Mouse (Mus musculus): ENCODE results near the gene Col9a3.

The Col9a3 gene

DNA sequence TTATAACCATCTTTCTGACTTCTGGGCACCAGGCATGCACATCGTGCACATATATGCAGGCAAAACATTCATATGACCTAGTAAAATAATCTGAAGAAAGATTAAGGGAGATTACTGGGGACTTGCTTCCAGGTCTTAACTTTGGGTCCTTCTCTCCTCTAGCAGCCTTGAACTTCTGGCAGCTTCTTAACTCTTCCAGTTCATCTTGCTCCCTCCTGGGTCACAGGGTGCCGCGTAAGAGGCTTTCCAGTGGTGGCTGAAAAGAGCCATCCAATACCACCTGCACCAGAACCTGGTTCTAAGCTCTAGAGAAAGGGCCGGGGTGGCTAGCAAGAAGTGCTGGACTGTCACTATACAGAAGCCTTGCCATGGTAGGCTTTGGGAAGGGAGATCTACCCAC is at the start of gene Col9a3:
Col9a3 (plus strand) TSS at position 301 of the 400 bp plus-strand sequence.
- DNase-seq (ENCODE audit: low spot score), result no peak

DNA sequence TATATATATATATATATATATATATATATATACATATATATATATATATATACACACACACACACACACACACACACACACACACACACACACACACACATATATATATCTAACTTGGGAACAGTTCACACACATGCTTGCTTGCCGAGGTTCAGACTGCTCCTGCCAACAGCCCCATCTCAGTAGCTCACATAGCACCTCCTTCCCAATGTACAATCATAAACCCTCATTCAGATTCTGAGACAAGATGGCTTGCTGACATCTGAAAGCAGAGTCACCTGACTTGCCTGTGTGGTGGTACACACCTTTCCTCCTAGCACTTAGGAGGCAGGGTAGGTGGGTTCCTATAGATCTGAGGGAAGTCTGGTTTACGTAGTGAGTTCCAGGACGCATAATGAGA is 45.2 kb upstream of the Col9a3 start:
- DNase-seq (ENCODE audit: low spot score), result no peak

DNA sequence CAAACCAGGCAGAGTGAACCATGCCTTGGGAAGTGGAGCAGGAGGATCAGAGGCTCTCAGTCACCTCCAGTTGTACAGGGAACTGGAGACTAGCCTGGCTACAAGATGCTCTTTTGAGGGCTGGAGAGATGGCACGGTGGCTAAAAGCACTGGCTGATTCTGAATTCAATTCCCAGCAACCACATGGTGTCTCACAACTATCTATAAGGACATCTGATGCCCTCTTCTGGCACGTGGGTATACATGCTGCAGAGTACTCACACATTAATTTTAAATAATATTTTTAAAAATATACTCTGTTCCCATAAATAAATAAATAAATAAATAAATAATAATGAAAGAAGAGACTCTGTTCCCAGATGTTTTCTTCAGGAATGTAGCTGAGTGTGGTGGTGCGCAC is 42.4 kb upstream of the Col9a3 start:
- no peak for DNase-seq (ENCODE audit: low spot score)

DNA sequence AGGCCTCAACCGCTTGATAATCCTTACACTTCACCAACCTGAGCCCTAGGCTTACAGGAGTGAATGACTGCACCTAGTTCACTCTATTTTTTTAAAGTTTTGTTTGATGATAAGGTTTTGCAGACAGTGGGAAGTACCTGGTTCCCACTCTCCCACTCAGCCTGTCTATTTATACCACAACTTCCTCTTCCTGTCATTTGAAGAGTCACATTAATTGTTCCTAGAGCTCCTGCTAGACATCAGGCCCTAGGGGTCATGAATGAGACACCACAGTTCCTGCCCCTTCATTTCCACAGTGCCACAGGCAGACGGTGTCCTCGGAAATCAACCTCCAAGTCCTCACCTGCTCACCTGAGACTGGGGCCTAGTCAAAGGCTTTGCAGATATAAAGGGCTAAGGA is 41.1 kb upstream of the Col9a3 start:
- DNase-seq (ENCODE audit: low spot score), result no peak

DNA sequence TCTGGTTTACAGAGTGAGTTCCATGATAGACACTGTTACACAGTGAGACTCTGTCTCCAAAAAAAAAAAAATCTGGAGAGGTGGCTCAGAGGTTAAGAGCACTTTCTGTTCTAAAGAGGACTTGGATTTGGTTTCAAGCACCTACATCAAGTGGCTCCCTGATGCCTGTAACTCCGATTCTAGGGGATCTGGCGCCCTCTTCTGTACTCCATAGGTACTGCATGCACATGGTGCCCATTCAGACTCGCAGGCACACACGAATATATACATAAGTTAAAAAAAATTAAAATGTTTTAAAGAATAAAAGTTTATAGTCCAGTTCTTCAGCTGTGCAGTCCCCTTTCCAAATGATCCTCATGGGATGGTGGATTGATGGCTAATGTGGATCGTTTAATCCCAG is 37.3 kb upstream of the Col9a3 start:
- DNase-seq (ENCODE audit: low spot score), result no peak

DNA sequence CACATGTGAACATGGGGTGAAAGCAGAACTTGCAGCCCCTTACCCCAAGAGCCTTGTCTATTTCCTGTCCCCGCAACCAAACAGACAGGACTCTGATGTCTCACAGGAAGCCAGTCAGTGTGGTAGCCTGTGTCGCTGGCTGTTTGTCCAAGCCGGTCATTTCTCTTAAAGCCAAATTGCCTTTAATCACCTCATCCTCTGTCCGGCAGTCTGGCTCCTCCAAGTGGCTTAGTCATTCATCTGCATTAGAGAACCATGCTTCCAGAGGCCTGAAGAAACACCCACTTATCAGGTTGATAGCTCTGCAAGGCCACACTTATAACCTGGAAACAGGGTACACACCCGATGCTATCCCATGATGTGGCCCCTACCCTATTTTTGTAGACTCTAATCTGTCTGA is 35.4 kb upstream of the Col9a3 start:
- no peak for DNase-seq (ENCODE audit: low spot score)

DNA sequence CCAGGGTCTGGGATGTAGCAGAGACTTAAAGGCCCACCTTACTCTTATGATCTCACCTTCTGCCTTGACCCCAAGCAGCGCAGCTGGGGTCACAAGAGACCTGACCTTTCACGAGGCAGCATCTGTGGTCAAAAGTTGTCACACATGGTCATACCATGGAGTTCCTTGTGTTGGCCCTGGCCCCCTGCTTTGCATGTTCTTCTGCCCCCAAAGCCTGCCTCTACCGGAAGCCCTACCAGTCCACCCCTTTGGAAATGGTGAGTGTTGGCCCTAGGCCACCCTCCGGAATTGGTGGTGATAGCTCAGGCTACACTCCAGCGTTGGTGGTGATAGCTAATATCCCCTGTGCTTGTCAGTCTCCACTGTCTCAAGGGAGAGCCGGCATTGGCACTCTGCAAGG is 34.3 kb upstream of the Col9a3 start:
- no peak for DNase-seq (ENCODE audit: low spot score)

DNA sequence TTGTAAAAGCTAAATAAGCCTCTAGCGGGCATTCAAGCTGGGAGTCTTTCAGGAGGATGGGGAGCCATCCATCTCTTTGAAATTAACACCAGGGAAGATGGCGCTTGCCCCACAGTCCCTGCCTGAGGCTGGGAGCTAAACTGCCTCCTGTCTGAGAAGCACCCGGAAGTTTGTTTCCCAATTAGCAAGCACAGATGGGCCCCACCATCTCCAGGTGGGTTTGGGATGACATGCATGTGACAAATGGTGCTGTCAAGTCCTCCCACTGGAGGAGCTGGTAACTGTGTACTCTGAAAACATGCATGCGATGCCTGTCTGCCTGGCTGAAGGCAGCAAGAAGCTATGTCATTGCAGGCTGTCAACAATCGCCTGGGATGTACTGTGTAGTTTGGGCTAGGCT is 33.7 kb upstream of the Col9a3 start:
- DNase-seq (ENCODE audit: low spot score), result no peak

DNA sequence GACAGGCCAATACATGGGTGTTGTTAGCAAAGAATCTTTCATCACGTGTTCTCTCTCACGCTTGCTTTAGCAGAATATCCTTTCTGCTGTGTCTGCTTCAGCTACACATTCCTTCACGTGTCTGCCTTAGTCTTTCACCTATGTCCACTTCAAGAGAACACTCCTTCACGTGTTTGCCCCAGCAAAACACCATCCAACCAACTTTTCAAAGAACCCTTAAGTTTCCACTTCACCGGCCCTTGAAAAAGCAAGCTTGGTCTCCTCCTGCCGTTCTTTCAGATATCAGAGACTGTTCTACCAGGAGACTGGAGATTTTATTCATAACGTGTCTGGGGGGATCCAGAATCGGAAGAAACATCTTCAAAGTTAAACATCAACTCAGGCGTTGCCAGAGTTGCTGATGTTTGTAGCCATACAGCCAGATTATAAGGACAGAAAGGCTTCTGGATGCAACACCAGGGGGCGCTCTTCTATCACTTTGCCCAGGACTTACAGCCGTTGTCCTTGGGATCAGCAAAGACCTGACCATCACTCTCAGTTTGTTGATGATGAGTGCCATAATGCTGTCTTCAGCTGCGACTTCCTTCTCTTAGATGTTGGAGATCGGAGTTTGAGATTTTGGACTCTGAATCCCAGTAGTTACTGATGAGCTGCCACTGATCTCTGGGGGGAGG is 31.2 kb upstream of the Col9a3 start:
- DNase-seq (ENCODE audit: low spot score), result peak; percentile 47

DNA sequence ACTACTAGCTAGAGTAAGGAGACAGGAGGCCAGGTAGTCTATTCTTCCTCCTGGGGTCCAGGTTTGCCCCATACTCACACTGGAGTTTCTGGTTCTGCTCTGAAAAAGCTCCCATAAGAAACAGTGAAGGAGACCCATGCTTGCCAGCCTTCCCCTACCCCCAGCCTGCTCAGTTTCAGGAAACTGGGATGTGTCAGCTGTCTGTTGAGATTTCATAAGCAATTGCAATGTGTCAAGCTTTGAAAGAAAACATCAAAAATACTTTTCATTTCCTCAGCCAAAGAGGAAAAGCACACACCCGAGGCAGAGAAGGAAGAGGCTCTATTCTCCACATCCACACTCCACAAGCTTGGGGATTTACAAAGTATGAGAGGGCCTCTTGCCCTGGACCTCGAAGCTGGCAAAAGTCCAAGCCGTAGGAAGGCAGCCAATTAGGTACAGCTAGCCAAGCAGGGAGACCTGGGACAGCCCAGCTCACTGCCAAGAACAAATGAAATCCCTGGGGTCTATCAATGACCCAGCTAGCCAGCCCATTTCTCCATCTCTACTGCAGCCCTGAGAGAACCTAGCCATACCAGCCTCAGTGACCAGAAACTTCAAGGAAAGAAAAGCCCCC is 28.5 kb upstream of the Col9a3 start:
- DNase-seq (ENCODE audit: low spot score), result peak; percentile 55

DNA sequence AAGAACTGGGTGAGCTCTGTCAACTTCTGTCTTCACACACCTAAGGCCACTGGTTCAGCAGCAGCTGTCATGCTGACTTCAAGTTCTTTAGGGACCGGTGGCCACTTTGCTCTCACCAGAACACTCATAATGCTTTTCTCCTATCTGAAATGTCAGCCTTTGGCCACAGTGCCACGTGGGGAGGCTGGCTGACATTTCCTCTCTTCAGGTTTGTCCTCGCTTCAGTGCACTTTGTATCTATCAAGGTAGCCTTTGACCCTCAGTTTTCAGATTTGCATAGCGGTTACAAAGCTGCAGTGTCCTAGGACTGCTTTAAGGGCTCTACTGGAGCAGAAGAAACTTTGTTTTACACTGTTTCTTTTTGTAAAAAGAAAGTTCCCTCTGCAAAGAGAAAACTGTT is 21.1 kb upstream of the Col9a3 start:
- DNase-seq (ENCODE audit: low spot score), result no peak

DNA sequence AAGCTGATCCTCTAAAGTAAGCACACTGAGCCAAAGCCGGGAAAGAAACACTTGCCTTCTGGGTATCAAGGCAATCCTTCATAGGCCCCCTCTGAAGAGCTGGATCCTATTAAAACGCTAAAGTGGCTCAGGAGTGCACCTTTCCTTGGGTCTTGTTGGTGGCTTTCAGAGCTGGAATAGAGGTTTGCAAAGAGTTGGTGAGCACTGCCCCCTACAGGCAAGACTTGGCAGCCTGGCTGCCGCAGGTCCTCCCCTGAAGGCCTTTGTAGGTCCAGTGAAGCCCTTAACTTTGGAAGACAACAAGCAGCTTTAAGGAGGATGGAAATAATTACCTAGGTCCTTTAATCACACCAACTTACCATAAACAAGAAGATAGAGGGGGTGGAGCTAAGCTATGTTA is 18.9 kb upstream of the Col9a3 start:
- peak; percentile 64 for DNase-seq (ENCODE audit: low spot score)

DNA sequence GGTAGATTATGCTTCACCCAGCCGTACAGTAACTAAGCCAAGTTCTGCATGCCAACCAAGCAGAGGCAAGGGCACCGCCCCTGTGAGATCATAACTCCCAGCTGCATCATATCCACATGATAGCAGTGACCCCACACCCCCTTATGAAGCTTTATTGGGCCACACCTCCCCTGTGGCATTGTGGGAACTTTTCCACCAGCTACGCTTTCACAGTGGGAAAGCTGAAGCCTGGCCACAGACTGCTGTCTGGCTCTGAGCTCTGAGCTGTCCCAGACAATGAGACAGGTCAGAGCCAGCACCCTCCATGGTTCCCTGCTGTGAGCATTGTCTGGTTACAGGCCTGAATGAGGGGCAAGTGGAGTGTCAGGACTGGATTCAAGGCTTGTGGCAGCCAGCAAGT is 16.6 kb upstream of the Col9a3 start, which contains the start of gene Mrgbp:
Mrgbp (plus strand) TSS at position 303 of the 400 bp plus-strand sequence.
- peak; percentile 28 for DNase-seq (ENCODE audit: low spot score)

DNA sequence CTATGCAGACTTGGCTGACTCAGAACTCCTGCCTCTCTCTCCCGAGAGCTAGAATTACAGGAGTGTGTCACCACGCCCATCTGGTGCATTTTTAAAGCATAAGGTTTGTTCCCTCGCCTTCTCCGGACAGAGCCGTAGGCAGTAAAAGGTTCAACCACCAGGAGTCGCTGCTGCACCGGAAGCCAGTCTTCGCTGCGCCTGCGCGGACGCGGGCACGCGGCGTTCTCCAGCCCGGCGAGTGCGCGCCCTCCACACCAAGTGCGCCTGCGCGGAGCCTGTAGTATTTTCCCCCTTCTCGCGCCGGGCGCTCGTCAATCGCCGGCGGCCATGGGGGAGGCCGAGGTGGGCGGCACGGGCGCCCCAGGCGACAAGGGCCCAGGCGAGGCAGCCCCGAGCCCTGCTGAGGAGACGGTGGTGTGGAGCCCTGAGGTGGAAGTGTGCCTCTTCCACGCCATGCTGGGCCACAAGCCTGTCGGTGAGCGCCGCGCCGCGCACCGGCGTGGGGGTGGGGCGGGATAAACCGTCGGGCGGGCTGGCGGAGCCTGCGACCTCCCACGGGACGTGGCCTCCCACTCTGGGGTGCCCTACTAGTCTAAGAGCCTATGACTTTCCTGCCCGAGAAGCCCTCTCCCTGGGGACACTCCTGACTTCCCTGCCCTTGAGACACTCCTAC is 15.0 kb upstream of the Col9a3 start:
- peak; percentile 97 for DNase-seq (ENCODE audit: low spot score)

DNA sequence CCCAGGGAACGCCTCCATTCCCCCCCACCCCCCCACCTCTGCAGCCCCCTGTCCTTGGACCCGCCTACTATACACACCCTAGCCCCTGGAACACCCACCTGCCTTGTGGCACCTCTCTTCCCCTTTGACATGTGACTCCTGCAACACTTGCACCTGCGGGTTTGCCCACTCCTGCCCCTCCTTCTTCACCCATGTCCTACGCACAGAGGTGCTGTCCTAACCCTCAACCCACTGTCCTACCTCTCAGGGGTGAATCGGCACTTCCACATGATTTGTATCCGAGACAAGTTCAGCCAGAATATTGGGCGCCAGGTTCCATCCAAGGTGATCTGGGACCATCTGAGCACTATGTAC is 14.5 kb upstream of the Col9a3 start:
- no peak for DNase-seq (ENCODE audit: low spot score)

DNA sequence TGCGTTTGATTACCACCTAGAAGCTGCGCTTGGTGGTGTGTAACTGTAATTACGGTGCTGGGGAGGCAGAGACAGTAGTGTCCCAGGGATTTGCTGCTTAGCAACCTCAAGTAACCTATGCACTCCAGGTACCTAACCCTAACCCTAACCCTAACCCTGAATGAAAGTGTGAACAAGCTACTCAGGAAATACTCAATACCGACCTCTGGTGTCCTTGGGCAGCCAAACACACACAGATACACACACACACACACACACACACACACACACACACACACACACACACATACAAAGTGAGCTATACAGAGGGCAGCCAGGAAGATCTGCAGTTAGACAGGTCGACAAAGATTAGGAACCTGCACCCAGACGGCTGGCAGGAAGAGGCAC is 8.9 kb upstream of the Col9a3 start:
- no peak for DNase-seq (ENCODE audit: low spot score)

DNA sequence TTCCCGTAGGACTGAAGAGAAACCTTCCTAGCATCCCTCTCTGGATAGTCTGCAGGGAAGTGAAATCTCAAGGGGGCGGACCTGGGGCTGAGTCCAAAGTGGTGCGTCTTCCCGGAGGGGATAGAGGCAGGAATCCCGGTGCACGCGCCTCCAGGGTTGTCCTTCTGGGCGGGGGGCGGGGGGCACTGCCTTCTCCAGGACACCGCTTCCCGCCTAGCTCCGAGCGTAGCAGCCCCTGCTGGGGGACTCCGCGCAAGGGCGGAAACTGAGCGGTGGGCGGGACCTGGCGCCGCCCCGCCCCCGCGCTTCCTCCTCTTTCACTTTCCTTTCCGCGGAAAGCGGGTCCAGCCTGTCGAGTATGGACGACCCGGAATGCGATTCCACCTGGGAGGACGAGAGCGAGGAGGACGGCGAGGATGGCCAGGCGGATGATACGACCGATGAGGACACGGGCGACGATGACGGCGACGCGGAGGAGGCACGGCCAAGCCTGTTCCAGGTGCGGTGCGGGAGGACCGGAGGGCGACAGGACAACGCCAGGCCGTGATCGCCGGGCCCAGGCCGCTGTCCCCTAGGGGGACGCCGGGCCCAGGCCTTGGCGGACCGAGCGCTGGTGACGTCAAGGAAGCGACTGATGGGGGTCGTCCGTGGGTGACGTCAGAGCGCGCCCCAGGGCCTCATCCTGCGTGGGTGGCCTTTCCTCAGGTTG is 8.3 kb upstream of the Col9a3 start, which contains the start of gene Ogfr:
Ogfr (plus strand) TSS at position 123 of the 709 bp plus-strand sequence.
- peak; percentile 80 for DNase-seq (ENCODE audit: low spot score)

DNA sequence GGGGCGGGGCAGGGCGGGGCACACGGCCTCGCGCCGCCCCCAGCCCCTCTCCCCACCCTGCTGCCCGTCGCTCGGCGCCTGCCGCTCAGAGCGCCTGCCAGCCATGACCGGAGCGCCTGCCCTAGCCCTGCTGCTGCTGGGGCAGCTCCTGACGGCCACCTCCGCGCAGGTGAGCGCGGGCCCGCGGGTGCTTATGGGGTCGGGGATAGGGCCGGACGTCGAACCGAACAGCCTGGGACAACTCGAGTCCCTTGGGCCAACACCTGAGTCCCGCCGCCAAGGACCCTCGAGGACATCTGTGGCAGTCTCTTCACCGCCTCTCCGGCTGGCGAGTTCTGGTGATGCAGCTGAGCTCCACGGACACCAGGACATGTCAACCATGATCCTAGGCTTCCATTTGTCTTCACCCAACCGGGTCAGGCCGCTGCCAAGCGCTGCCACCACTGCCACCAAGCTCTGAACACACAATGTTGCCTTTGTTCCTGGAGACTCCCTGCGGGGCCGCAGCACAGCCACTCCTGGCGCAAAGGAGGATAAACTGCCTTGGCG is 641 bp downstream of the Col9a3 start:
- no peak for DNase-seq (ENCODE audit: low spot score)

DNA sequence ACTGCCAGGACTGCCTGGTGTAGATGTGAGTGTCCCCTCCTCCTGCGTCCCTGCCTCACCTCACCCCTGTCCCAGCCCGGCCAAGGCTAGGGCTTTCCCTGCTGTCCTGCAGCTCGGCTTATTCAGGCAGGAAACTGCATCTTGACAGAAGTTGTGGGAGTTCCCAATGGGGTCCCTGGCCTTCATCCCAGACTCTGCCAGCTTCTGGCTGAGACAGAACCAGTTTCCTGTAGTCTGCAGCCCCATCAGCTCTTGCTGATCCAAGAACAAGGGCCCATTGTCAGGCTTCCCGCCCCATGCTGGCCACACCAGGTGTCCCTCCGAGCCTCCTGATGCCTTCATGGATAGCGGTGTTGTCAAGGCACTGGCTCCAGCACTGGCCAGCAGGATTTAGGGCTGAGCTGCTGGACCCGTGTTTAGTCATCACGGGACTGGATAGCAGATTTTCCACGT is 3.0 kb downstream of the Col9a3 start:
- no peak for DNase-seq (ENCODE audit: low spot score)

DNA sequence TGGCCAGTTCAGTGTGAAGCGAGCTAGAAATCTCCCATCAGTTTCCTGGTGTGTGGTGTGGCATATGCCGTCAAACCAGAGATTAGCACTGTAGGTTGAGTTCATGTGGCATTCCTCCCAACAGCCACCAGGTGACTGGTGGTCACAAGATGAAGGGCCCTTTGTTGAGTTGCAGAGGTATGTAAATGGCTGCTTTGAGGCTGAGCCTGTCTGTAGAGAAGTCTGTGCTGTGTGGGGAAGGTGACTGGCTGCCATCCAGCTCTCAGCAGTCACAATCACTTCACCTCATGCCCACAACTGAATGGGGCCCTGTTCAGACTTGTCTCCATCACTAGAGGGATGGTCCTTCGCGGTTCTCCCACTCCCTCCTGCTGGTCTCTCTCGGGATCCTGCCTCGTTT is 7.2 kb downstream of the Col9a3 start:
- DNase-seq (ENCODE audit: low spot score), result no peak

DNA sequence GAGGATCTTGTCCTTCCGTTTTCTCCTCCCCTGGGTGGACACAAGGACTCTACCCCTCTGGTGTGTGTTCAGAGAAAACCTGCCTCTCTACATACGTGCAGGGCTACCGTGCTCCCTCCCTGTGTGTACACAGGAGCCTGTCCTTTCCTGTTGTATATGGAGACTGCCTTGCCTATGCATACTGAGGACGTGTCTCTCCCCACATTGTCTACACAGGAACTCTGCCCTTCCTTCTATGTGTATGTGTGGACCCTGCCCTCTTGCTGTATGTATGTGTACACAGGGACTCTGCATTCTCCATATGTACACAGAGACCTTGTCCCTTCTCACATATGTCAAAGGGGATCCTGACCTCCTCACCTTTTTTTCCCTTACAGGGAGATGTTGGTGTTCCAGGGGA is 12.7 kb downstream of the Col9a3 start:
- no peak for DNase-seq (ENCODE audit: low spot score)

DNA sequence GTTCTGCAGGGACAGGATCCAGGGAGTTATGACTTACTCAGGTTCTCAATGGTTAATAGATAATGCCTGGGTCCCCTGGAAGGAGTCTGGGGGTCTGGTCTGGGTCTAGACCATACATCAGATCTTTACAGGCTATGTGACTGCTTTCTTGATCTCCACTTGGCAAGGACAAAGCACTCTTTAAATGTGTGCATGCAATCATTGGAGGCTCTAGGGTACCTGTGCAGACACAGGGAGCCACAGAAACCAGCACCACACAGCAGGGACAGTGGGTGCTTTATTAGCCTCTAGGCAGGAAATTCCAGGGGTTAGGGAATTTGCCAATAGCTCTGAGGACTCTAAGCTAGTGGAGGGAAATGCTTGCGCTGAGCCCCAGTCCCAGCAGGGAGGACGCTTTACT is 14.3 kb downstream of the Col9a3 start:
- DNase-seq (ENCODE audit: low spot score), result no peak
